Mouse (Mus musculus) liver, postnatal 0 days (tissue): ENCODE results near the gene Glod4.

Experiments used
- CTCF ChIP-seq: sonication (generic); IDR thresholded peaks from 2 replicates; pipeline ENCODE4 v1.5.1; 2016; ENCODE audit warnings: antibody characterized with exemption, low read depth
- EP300 ChIP-seq: IDR thresholded peaks from 2 replicates; pipeline ENCODE4 v1.6.1; 2016; ENCODE audit warnings: antibody characterized with exemption, low read depth, mild to moderate bottlenecking

DNA sequence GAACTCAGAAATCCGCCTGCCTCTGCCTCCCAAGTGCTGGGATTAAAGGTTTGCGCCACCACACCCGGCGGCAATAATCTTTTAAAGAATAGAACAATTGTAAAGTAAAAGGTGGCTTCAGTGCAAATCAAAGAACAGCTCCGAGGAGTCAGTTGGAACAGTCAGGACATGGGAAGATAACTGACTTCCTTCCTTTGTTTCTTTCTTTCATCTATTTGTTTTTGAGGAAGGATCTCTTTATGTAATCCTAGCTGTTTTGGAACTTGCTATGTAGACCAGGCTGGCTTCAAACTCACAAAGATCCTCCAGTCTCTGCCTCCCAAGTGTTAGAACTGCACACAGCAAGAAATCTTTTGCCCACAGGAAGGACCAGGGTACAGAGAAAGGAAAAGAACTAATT, 18.9 kb downstream of the Glod4 start:
- TF ChIP-seq CTCF: no peak
- TF ChIP-seq EP300: no peak
